Mouse (Mus musculus): ENCODE measurements around the gene Vps54. TPM values are rescaled to one million over a fixed set of nuclear protein-coding genes. Genes with fewer than 3 reads are reported as not detected.
"Not testable (repeated sequence)": the region's sequence is repeated elsewhere in the genome, so short reads cannot be mapped to it uniquely, and the experiment has no call there.

Vps54 gene
- polyA plus RNA-seq, 1 experiment from 2014 or later: 10.6 TPM

- H3K27me3 ChIP-seq (replicated peaks; ENCODE audit: insufficient read depth, low read length): no peaks in the 10 kb centered on the region
- H3K9me3 ChIP-seq (ENCODE audit: low read length): no peaks in the 10 kb centered on the region
- H3K4me3 ChIP-seq (ENCODE audit: low read depth, low read length): peak overlapping the region; percentile 92
- peak overlapping the region; percentile 98 for H3K27ac ChIP-seq (ENCODE audit: low read length)
- TF ChIP-seq EP300 (IDR thresholded peaks at IDR 0.05) (peak; percentile 26; the same call in 1 of the 2 replicates), CTCF (IDR thresholded peaks at IDR 0.05) (no peak)
- H3K36me3 ChIP-seq (ENCODE audit: insufficient read depth, low read length): no peaks in the 10 kb centered on the region
- peak overlapping the region; percentile 99 for H3K9ac ChIP-seq (replicated peaks; ENCODE audit: low read depth)
- H3K4me2 ChIP-seq (replicated peaks; ENCODE audit: low read depth, low read length): peak overlapping the region; percentile 75
- 0 out of 2 replicates have a peak, but pooled peaks cover 3% of the 10 kb centered on the region for H3K4me1 ChIP-seq (ENCODE audit: insufficient read depth, low read depth, low read length)
- peak; percentile 70 for DNase-seq (ENCODE audit: low spot score)
- WGBS: under 1% methylated on average over 27 of the region's 65 CpGs
- ATAC-seq: peak; percentile 85
Observed at GRCm38 (mm10) chr11:21238279-21239020, 631 bp upstream of the Vps54 start.

DNA sequence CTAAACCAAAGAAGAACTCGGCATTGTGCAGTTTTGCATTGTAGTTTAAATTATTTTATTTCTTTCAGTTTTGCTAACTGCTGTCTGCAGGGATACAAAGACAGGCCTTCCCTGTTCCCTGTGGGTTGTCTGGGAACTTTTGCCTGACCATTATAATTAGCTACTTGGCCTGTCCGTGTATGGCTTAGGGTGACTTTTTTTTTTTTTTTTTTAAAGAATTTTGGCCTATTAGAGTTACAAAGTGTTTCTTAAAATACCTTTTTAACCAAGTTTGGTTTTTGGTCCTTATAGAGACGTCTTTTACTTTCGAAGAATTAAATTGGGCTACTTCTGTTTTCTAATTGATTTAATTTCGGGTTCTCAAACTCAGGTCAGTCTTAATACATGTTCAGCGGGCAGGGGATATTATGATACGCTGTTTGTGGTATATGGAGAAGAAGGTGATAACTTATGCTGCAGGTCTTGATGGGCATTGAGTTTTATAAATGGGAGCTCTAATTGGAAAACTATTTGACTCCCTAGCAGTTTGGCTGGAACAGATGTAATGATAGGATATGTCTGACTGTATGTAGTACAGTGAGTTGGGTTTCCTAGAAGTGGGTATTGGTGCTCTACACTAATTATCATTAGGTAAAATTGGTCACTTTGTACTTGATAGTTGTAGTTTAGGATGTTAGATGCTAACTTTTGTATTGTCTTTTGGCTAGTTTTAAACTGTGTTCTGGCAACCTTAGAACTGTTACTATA lies 855 bp downstream of the Vps54 start:
- Histone ChIP-seq H3K4me1 (ENCODE audit: insufficient read depth, low read depth, low read length) (0 out of 2 replicates have a peak, but pooled peaks cover 3% of the 10 kb centered on the region), H3K9me3 (ENCODE audit: low read length) (no peaks in the 10 kb centered on the region), H3K4me3 (ENCODE audit: low read depth, low read length) (peak overlapping the region; percentile 92), H3K27ac (ENCODE audit: low read length) (peak overlapping the region; percentile 98), H3K9ac (replicated peaks; ENCODE audit: low read depth) (peak overlapping the region; percentile 99), H3K27me3 (replicated peaks; ENCODE audit: insufficient read depth, low read length) (no peaks in the 10 kb centered on the region), H3K36me3 (ENCODE audit: insufficient read depth, low read length) (no peaks in the 10 kb centered on the region), H3K4me2 (replicated peaks; ENCODE audit: low read depth, low read length) (peak overlapping the region; percentile 75)
- ATAC-seq (no peak), DNase-seq (ENCODE audit: low spot score) (peak; percentile 33)
- TF ChIP-seq EP300 (IDR thresholded peaks at IDR 0.05) (no peak), CTCF (IDR thresholded peaks at IDR 0.05) (no peak)
- 22% methylated on average over 7 of the region's 7 CpGs for WGBS

DNA sequence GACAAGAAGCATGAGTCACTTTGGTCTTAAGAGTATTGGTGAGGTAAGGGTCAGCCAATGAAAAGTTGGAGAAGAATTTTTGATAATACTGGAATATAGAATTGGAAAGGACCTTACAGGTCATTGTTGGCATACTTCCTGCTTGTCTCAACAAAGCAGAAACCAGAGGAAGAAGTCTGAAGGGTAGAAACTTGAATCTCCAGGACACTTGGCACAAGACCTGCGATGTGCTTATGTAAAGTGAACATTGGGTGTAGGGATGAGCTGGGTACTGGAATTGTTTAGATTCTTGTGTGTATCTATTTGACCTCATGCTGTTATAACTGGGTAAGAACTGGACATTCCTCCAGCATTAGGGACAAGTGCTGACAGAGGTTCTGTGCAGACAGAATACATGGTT lies 2.3 kb downstream of the Vps54 start:
- no peak for ATAC-seq
- H3K9me3 ChIP-seq (ENCODE audit: low read length): no peaks in the 10 kb centered on the region
- peak; percentile 38 for DNase-seq (ENCODE audit: low spot score)
- H3K4me1 ChIP-seq (ENCODE audit: insufficient read depth, low read depth, low read length): 0 out of 2 replicates have a peak, but pooled peaks cover 3% of the 10 kb centered on the region
- no peaks in the 10 kb centered on the region for H3K36me3 ChIP-seq (ENCODE audit: insufficient read depth, low read length)
- H3K4me2 ChIP-seq (replicated peaks; ENCODE audit: low read depth, low read length): no peak overlapping the region; the same call in 1 of the 2 replicates
- TF ChIP-seq EP300 (IDR thresholded peaks at IDR 0.05): no peak
- no peak for TF ChIP-seq CTCF (IDR thresholded peaks at IDR 0.05)
- H3K9ac ChIP-seq (replicated peaks; ENCODE audit: low read depth): no peak overlapping the region
- WGBS: 6% methylated on average over 1 of the region's 1 CpGs
- H3K27me3 ChIP-seq (replicated peaks; ENCODE audit: insufficient read depth, low read length): no peaks in the 10 kb centered on the region
- no peak overlapping the region for H3K4me3 ChIP-seq (ENCODE audit: low read depth, low read length)
- no peak overlapping the region for H3K27ac ChIP-seq (ENCODE audit: low read length)

DNA sequence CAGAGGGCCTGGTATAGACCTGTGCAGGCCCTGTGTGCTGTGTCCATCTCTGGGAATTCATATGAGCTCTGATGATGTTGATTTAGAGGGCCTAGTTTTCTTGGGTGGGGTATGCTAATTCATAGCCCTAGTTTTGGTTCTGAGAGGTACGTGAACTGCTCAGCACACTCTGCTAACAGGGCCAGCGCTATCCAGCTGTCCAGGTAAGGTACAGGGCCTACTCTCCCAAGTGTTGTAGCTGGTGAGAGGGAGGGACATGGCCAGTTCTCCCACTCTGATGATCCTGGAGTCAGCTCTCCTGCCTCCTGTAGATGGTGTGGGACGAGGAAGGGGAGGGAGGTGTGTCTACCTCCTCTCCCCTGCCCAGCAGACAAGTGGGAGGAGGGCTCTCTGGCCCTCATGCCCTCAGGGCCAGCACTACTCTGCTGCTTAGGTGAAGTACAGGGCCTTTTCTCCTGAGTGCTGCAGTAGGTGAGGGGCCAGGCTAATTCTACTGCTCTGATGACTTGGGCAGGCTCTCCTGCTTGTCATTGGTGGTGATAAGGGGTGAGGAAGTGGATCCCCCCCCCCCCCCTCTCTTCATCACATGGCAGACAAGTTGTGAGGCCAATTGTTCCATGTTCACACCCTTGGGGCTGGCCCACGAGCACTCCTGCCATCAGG lies 8.3 kb downstream of the Vps54 start:
- Histone ChIP-seq H3K27me3 (replicated peaks; ENCODE audit: insufficient read depth, low read length) (no peaks in the 10 kb centered on the region), H3K27ac (ENCODE audit: low read length) (no peak overlapping the region), H3K9me3 (ENCODE audit: low read length) (no peaks in the 10 kb centered on the region), H3K9ac (replicated peaks; ENCODE audit: low read depth) (no peak overlapping the region), H3K4me3 (ENCODE audit: low read depth, low read length) (no peak overlapping the region), H3K36me3 (ENCODE audit: insufficient read depth, low read length) (no peaks in the 10 kb centered on the region), H3K4me2 (replicated peaks; ENCODE audit: low read depth, low read length) (no peak overlapping the region), H3K4me1 (ENCODE audit: insufficient read depth, low read depth, low read length) (0 out of 2 replicates have a peak, but pooled peaks cover 1% of the 10 kb centered on the region)
- TF ChIP-seq CTCF (IDR thresholded peaks at IDR 0.05): no peak
- no peak for TF ChIP-seq EP300 (IDR thresholded peaks at IDR 0.05)
- DNase-seq (ENCODE audit: low spot score) (no peak), ATAC-seq (peak; percentile 50)
- WGBS: 72% methylated on average over 4 of the region's 4 CpGs

DNA sequence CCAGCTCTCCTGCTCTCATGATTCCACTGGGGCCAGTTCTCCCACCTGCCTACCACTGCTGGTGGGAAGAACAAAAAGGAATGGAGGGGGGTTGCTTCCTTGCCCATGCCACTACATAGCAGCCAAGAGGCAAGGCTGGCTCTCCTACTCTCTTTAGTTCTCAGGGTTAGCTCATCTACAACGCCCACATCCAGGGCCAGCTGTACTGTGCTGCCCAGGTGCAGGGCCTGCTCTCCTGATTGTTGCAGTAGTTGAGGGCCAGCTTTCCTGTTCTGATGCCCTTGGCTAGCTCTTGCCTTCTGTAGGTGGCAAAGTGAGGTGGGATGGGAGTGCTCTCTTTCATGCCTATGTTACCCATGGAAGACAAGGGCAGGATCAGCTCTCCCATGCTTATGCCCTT lies 8.9 kb downstream of the Vps54 start:
- Histone ChIP-seq H3K4me2 (replicated peaks; ENCODE audit: low read depth, low read length) (no peak overlapping the region), H3K36me3 (ENCODE audit: insufficient read depth, low read length) (no peaks in the 10 kb centered on the region), H3K9ac (replicated peaks; ENCODE audit: low read depth) (no peak overlapping the region), H3K4me3 (ENCODE audit: low read depth, low read length) (no peak overlapping the region), H3K9me3 (ENCODE audit: low read length) (no peaks in the 10 kb centered on the region), H3K27me3 (replicated peaks; ENCODE audit: insufficient read depth, low read length) (no peaks in the 10 kb centered on the region), H3K4me1 (ENCODE audit: insufficient read depth, low read depth, low read length) (no peaks in the 10 kb centered on the region), H3K27ac (ENCODE audit: low read length) (no peak overlapping the region)
- 82% methylated on average over 1 of the region's 1 CpGs for WGBS
- no peak for TF ChIP-seq CTCF (IDR thresholded peaks at IDR 0.05)
- TF ChIP-seq EP300 (IDR thresholded peaks at IDR 0.05): no peak
- DNase-seq (ENCODE audit: low spot score): no peak
- ATAC-seq: no peak

GRCm38 (mm10) chr11:21250366-21250765 lies 11.3 kb downstream of the Vps54 start:
- H3K27me3 ChIP-seq (replicated peaks; ENCODE audit: insufficient read depth, low read length): no peaks in the 10 kb centered on the region
- no peak overlapping the region for H3K4me3 ChIP-seq (ENCODE audit: low read depth, low read length)
- TF ChIP-seq EP300 (IDR thresholded peaks at IDR 0.05) (no peak), CTCF (IDR thresholded peaks at IDR 0.05) (no peak)
- no peak overlapping the region for H3K4me2 ChIP-seq (replicated peaks; ENCODE audit: low read depth, low read length)
- WGBS: 63% methylated on average over 1 of the region's 1 CpGs
- H3K9ac ChIP-seq (replicated peaks; ENCODE audit: low read depth): no peak overlapping the region
- no peaks in the 10 kb centered on the region for H3K9me3 ChIP-seq (ENCODE audit: low read length)
- H3K4me1 ChIP-seq (ENCODE audit: insufficient read depth, low read depth, low read length): no peaks in the 10 kb centered on the region
- H3K36me3 ChIP-seq (ENCODE audit: insufficient read depth, low read length): no peaks in the 10 kb centered on the region
- DNase-seq (ENCODE audit: low spot score) (peak; percentile 68), ATAC-seq (peak; percentile 75)
- H3K27ac ChIP-seq (ENCODE audit: low read length): no peak overlapping the region

- not testable (repeated sequence) for DNase-seq (ENCODE audit: low spot score); H3K27me3 ChIP-seq (replicated peaks; ENCODE audit: insufficient read depth, low read length); H3K9ac ChIP-seq (replicated peaks; ENCODE audit: low read depth); H3K36me3 ChIP-seq (ENCODE audit: insufficient read depth, low read length); H3K4me3 ChIP-seq (ENCODE audit: low read depth, low read length); H3K4me2 ChIP-seq (replicated peaks; ENCODE audit: low read depth, low read length); H3K9me3 ChIP-seq (ENCODE audit: low read length); H3K4me1 ChIP-seq (ENCODE audit: insufficient read depth, low read depth, low read length); H3K27ac ChIP-seq (ENCODE audit: low read length); ATAC-seq
- 98% methylated on average over 10 of the region's 10 CpGs for WGBS
Observed at GRCm38 (mm10) chr11:21258611-21259010, 19.5 kb downstream of the Vps54 start.

Data from lung, postnatal 0 days (tissue).